Mouse (Mus musculus) stomach, postnatal 0 days (tissue): ENCODE results near the gene Mecom. TPM values are rescaled to one million over a fixed set of nuclear protein-coding genes. Genes with fewer than 3 reads are reported as not detected.
A peak's percentile ranks its signal among the peaks of the same experiment; 100 is the strongest.

ENCODE experiments used
- ATAC-seq: fragments of 200-750 bp; cut with Nextera tagmentation; 2 replicates; pipeline ENCODE4 v1.8.0; 2017; ENCODE audit not compliant: low FRiP score, low TSS enrichment
- DNase-seq: peaks from one replicate; pipeline ENCODE4 v3.0.0-alpha.2; 2016; ENCODE audit warnings: low spot score
- H3K27ac ChIP-seq: fragments of 300-500 bp; sonication (generic); replicated peaks from 2 replicates; pipeline ENCODE4 v1.5.1; 2014; ENCODE audit warnings: mild to moderate bottlenecking, control low read depth
- H3K27me3 ChIP-seq: fragments of 300-500 bp; sonication (generic); 2 replicates; pipeline ENCODE4 v1.6.1; 2014; ENCODE audit warnings: low read length; ENCODE audit not compliant: control insufficient read depth, insufficient read depth
- H3K36me3 ChIP-seq: fragments of 300-500 bp; sonication (generic); 2 replicates; pipeline ENCODE4 v1.6.1; 2014; ENCODE audit warnings: low read length, mixed read lengths; ENCODE audit not compliant: control insufficient read depth, insufficient read depth
- H3K4me1 ChIP-seq: fragments of 300-500 bp; sonication (generic); replicated peaks from 2 replicates; pipeline ENCODE4 v1.6.1; 2014; ENCODE audit warnings: antibody characterized with exemption; ENCODE audit not compliant: control insufficient read depth, insufficient read depth
- H3K4me2 ChIP-seq: fragments of 300-500 bp; sonication (generic); replicated peaks from 2 replicates; pipeline ENCODE4 v1.6.1; 2014; ENCODE audit warnings: low read depth, mild to moderate bottlenecking, control low read depth, moderate library complexity
- H3K4me3 ChIP-seq: fragments of 300-500 bp; sonication (generic); 2 replicates; pipeline ENCODE4 v1.5.1; 2014; ENCODE audit warnings: low read depth, low read length, control low read depth
- H3K9ac ChIP-seq: fragments of 300-500 bp; sonication (generic); 2 replicates; pipeline ENCODE4 v1.6.1; 2014; ENCODE audit warnings: mild to moderate bottlenecking, low read length, control low read depth, mixed read lengths
- H3K9me3 ChIP-seq: fragments of 300-500 bp; sonication (generic); 2 replicates; pipeline ENCODE4 v1.6.1; 2016; ENCODE audit warnings: low read length; ENCODE audit not compliant: control insufficient read depth
- CTCF ChIP-seq: IDR thresholded peaks from 2 replicates; pipeline ENCODE4 v1.5.1; 2016; ENCODE audit warnings: antibody characterized with exemption, low read depth, mild to moderate bottlenecking, moderate library complexity
- EP300 ChIP-seq: optimal IDR thresholded peaks from 2 replicates; pipeline ENCODE3; 2016; ENCODE audit warnings: antibody characterized with exemption
- WGBS: fragments of 180-500 bp; shearing (Covaris S2); extraction: QIAGEN DNeasy Blood & Tissue Kit; methylation state at CpG from one replicate; pipeline ENCODE4 v1.1.7; 2014; 5-methylcytosine and 5-hydroxymethylcytosine counted together
- polyA plus RNA-seq: library from polyadenylated mRNA; unstranded; fragments of >200 nt; fragmentation: Nextera tagmentation; extraction: Ambion mirVana; gene quantifications from 2 replicates; pipeline ENCODE4 v1.2.1, GENCODE M21; 2015

Gene Mecom
- polyA plus RNA-seq, 1 experiment from 2014 or later = 25.7 TPM

GRCm38 (mm10) chr3:30370860-30371455 lies 176.8 kb downstream of the Mecom start:
- H3K4me1 ChIP-seq = no peaks in the 10 kb centered on the region
- ATAC-seq = no peak
- H3K9ac ChIP-seq = no peak overlapping the region
- no peaks in the 10 kb centered on the region for H3K36me3 ChIP-seq
- 59% methylated on average over 16 of the region's 16 CpGs for WGBS
- H3K9me3 ChIP-seq = no peaks in the 10 kb centered on the region
- H3K27ac ChIP-seq = no peak overlapping the region
- no peak for TF ChIP-seq EP300
- no peak for TF ChIP-seq CTCF
- H3K4me2 ChIP-seq = peak overlapping the region; percentile 24; the same call in 1 of the 2 replicates
- no peak overlapping the region for H3K4me3 ChIP-seq
- no peaks in the 10 kb centered on the region for H3K27me3 ChIP-seq
- no peak for DNase-seq

DNA sequence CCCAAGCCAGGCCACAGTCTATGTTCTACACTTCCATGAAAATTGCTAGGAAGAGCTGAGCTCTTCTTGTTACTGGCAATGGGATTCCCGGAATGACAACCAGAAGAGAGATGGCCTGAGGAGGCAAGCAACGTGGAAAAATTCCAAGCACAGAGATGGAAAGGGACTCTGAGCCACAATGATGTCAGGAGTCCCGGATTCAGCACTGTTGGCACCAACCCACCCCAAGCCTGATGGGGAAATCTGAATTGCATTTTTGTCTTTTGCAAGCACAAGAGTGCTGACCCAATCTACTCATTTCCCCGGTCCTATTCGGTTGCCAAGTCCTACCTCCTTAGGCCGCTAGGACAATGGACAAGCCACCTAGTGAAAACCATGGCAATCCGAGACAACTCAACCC lies 181.2 kb downstream of the Mecom start:
- Histone ChIP-seq H3K36me3 (no peaks in the 10 kb centered on the region), H3K4me3 (no peak overlapping the region), H3K4me2 (no peak overlapping the region), H3K27me3 (no peaks in the 10 kb centered on the region), H3K9ac (no peak overlapping the region), H3K9me3 (no peaks in the 10 kb centered on the region), H3K27ac (no peak overlapping the region), H3K4me1 (no peaks in the 10 kb centered on the region)
- ATAC-seq (no peak), DNase-seq (no peak)
- no peak for TF ChIP-seq CTCF
- no peak for TF ChIP-seq EP300
- WGBS = 85% methylated on average over 7 of the region's 7 CpGs

DNA sequence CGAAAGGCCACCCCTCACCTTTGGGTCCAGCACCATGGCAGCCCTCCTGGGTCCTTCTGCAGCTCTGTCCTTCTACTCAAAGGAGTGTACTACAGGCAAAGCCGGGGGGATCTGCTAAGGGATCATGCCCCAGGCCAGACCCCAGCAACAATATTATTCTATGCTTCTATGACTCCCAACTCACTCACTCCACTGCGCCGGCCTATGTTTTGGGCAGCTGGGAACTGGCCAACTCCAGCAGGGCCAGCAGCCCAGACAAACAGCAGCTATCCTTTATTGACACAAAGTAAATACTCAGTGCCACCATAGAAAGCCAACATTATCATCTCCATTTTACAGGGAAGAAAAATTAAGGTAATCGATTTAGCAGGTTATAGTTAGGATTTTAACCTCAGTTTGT lies 186.6 kb downstream of the Mecom start:
- WGBS = 60% methylated on average over 5 of the region's 5 CpGs
- no peak overlapping the region for H3K27ac ChIP-seq
- H3K9me3 ChIP-seq = no peaks in the 10 kb centered on the region
- H3K4me3 ChIP-seq = no peak overlapping the region
- H3K4me1 ChIP-seq = no peaks in the 10 kb centered on the region
- TF ChIP-seq CTCF = no peak
- TF ChIP-seq EP300 = no peak
- no peaks in the 10 kb centered on the region for H3K27me3 ChIP-seq
- no peak overlapping the region for H3K9ac ChIP-seq
- peak; percentile 52 for DNase-seq
- peak; percentile 64; the same call in 1 of the 2 replicates for ATAC-seq
- H3K4me2 ChIP-seq = no peak overlapping the region
- no peaks in the 10 kb centered on the region for H3K36me3 ChIP-seq

- no peak overlapping the region for H3K9ac ChIP-seq
- H3K27ac ChIP-seq = no peak overlapping the region
- WGBS = 44% methylated on average over 6 of the region's 6 CpGs
- no peaks in the 10 kb centered on the region for H3K9me3 ChIP-seq
- no peak overlapping the region for H3K4me3 ChIP-seq
- ATAC-seq (no peak), DNase-seq (no peak)
- no peaks in the 10 kb centered on the region for H3K36me3 ChIP-seq
- no peak overlapping the region for H3K4me2 ChIP-seq
- H3K27me3 ChIP-seq = no peaks in the 10 kb centered on the region
- no peak for TF ChIP-seq EP300
- no peak for TF ChIP-seq CTCF
- H3K4me1 ChIP-seq = no peaks in the 10 kb centered on the region
Observed at GRCm38 (mm10) chr3:30353878-30354727, 193.7 kb downstream of the Mecom start.

GRCm38 (mm10) chr3:30349279-30349678 lies 198.5 kb downstream of the Mecom start:
- no peak for ATAC-seq
- Histone ChIP-seq H3K4me3 (no peak overlapping the region), H3K9ac (no peak overlapping the region), H3K36me3 (no peaks in the 10 kb centered on the region), H3K9me3 (no peaks in the 10 kb centered on the region), H3K27ac (no peak overlapping the region), H3K4me2 (no peak overlapping the region), H3K4me1 (no peaks in the 10 kb centered on the region), H3K27me3 (no peaks in the 10 kb centered on the region)
- WGBS = 63% methylated on average over 7 of the region's 7 CpGs
- no peak for DNase-seq
- TF ChIP-seq CTCF (peak; percentile 24; the same call in 1 of the 2 replicates), EP300 (no peak)

- Histone ChIP-seq H3K4me3 (no peak overlapping the region), H3K9me3 (no peaks in the 10 kb centered on the region), H3K9ac (no peak overlapping the region), H3K36me3 (no peaks in the 10 kb centered on the region), H3K27me3 (no peaks in the 10 kb centered on the region), H3K4me2 (no peak overlapping the region), H3K27ac (no peak overlapping the region), H3K4me1 (no peaks in the 10 kb centered on the region)
- TF ChIP-seq EP300 = no peak
- no peak for TF ChIP-seq CTCF
- DNase-seq = no peak
- WGBS = 84% methylated on average over 4 of the region's 4 CpGs
- ATAC-seq = no peak
Observed at GRCm38 (mm10) chr3:30344151-30344550, 203.7 kb downstream of the Mecom start.
